In the genomic region with DNA sequence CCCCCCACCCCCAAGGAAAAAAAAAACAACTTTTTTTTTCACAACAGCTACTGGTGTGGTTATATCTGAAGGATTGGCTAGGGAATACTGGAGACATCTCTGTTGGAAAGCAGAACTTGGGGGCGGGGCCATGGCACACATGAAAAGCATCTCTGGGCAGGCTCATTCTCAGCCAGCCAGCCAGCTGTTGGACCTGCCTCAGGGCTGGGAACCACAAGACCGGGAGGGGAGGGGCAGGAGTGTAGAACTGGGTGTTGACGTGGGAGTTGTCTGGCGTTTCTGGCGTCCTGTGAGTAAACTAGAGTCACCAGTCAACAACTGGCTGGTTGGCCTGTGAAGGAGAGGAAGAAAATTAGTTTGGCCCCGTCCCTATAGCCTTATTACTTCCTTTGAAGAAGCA, we compare ENCODE assay signal across 12 mouse cellular contexts. TPM values are rescaled to one million over a fixed set of nuclear protein-coding genes. Genes with fewer than 3 reads are reported as not detected.
DNase-seq lines count a peak whose midpoint lies in the region; ATAC-seq and TF ChIP-seq lines count a peak whose summit lies in the region.
"Had no signal": no experiment of that assay in that cellular context is flagged by ENCODE, and none has a peak within 500 bp of the region (broad histone marks: within the 10 kb centered on the region; RNA-seq: fewer than 3 reads in every experiment).

No protein-coding gene starts in this region.

- H3K79me2 ChIP-seq in liver, adult 2 months (ENCODE audit: control insufficient read depth, insufficient read depth, low read length), result peaks cover 15% of the 10 kb centered on the region

- no peak for TF ChIP-seq POLR2A in liver, adult 2 months (IDR thresholded peaks at IDR 0.05; ENCODE audit: extremely low read depth, insufficient read depth, low read length)

- H3K9ac ChIP-seq in liver, adult 2 months (ENCODE audit: low read depth, low read length), result no peak overlapping the region
- H3K9ac ChIP-seq in liver, embryonic 11.5 days (ENCODE audit: low read depth, low read length), result no peak overlapping the region

- no peak for TF ChIP-seq CTCF in liver, adult 2 months (IDR thresholded peaks at IDR 0.05; ENCODE audit: low read depth, low read length)

- H3K9me3 ChIP-seq in liver, embryonic 11.5 days (ENCODE audit: control insufficient read depth, low read length), result peaks cover 11% of the 10 kb centered on the region

- H3K27ac ChIP-seq in liver, adult 2 months (replicated peaks; ENCODE audit: insufficient read depth, low read depth, low read length), result no peak overlapping the region
- H3K27ac ChIP-seq in liver, embryonic 11.5 days (ENCODE audit: low read depth, low read length), result no peak overlapping the region

- H3K27me3 ChIP-seq in liver, adult 2 months (ENCODE audit: control insufficient read depth, insufficient read depth, low read length), result no peaks in the 10 kb centered on the region
- no peaks in the 10 kb centered on the region for H3K27me3 ChIP-seq in liver, embryonic 11.5 days (replicated peaks; ENCODE audit: control insufficient read depth, insufficient read depth, low read length)

- no peak for ATAC-seq in liver, embryonic 11.5 days (replicated peaks; ENCODE audit: low FRiP score)

- H3K4me2 ChIP-seq in liver, embryonic 11.5 days, result no peak overlapping the region

- WGBS in liver, adult 2 months, result 45% methylated on average over 6 of the region's 6 CpGs
- WGBS in liver, embryonic 11.5 days, result 69% methylated on average over 6 of the region's 6 CpGs

- 0 out of 2 replicates have a peak, but pooled peaks cover 3% of the 10 kb centered on the region for H3K4me1 ChIP-seq in liver, adult 2 months (ENCODE audit: control insufficient read depth, insufficient read depth, low read length)
- H3K4me1 ChIP-seq in liver, embryonic 11.5 days (replicated peaks; ENCODE audit: control insufficient read depth, insufficient read depth, low read length), result peaks cover 9% of the 10 kb centered on the region

- peak; percentile 52 for DNase-seq in adrenal gland, postnatal 10 days
- no peak for DNase-seq in adrenal gland, adult 8-10 months
- peak; percentile 52 for DNase-seq in liver, adult 2 months (ENCODE audit: extremely low read depth, low read depth, low spot score)
- DNase-seq in liver, embryonic 11.5 days (ENCODE audit: low spot score), result no peak
- peak; percentile 64 to 74 for DNase-seq in lung, adult 18-20 months
- peak; percentile 58 to 79 for DNase-seq in urinary bladder, postnatal 36 days (ENCODE audit: low spot score in 2 of 2)
- no peak for DNase-seq in cerebellum, postnatal 4 days (ENCODE audit: low spot score in 2 of 2)
- DNase-seq in right cerebral cortex, postnatal 14 days, result no peak
- DNase-seq: right cerebral cortex, postnatal 4 days had no signal

- no peak overlapping the region for H3K4me3 ChIP-seq in liver, adult 2 months (ENCODE audit: insufficient read depth, low read depth, low read length)
- H3K4me3 ChIP-seq in liver, embryonic 11.5 days (ENCODE audit: low read depth, low read length), result no peak overlapping the region

- peaks cover 21% of the 10 kb centered on the region for H3K36me3 ChIP-seq in liver, adult 2 months (ENCODE audit: control insufficient read depth, insufficient read depth, low read length)
- H3K36me3 ChIP-seq in liver, embryonic 11.5 days (ENCODE audit: control insufficient read depth, insufficient read depth, low read length), result peaks cover 58% of the 10 kb centered on the region

RNA-seq across cellular contexts. Expression of a gene that starts 4.8 kb away (rescaled TPM):
- 1 to 10 TPM in 1 of 2 experiments, under 1 TPM in 1; 0.72 to 1.2 TPM for total RNA-seq in adrenal gland, postnatal 10 days (2021)
- 1 to 10 TPM; 1.0 to 2.9 (median 1.6) TPM for total RNA-seq in adrenal gland, adult 8-10 months (2022)
- 2.3 and 2.5 TPM in 2 replicates for total RNA-seq in liver, adult 2 months (2014; rRNA removed)
- 9.2 and 12.0 TPM in 2 replicates for polyA plus RNA-seq in liver, adult 2 months (2012; rRNA removed)
- polyA plus RNA-seq in liver, embryonic 11.5 days (2014; fragmentation: Nextera tagmentation; extraction: Ambion mirVana), result 0.40 and 0.48 TPM in 2 replicates
- total RNA-seq: megakaryocyte, adult 5-6 weeks had no signal

RNA-seq across cellular contexts. Expression of a gene that starts 9.3 kb away (rescaled TPM):
- total RNA-seq in adrenal gland, postnatal 10 days (2021), result not detected
- under 1 TPM in 1 of 4 experiments, not detected in 3; 0.38 TPM for total RNA-seq in adrenal gland, adult 8-10 months (2022)
- total RNA-seq in liver, adult 2 months (2014; rRNA removed), result not detected in 2 replicates
- polyA plus RNA-seq in liver, adult 2 months (2012; rRNA removed), result not detected in 2 replicates
- polyA plus RNA-seq in liver, embryonic 11.5 days (2014; fragmentation: Nextera tagmentation; extraction: Ambion mirVana), result 0.08 TPM in 1 of 2 replicates, not detected in the other
- total RNA-seq: layer of hippocampus, adult 8-10 months; megakaryocyte, adult 5-6 weeks had no signal
- polyA plus RNA-seq: brain, embryonic 14.5 days had no signal

RNA-seq across cellular contexts. Expression of a gene that starts 9.3 kb away (rescaled TPM):
- total RNA-seq in adrenal gland, postnatal 10 days (2021), result 1 to 10 TPM; 5.4 to 9.5 TPM
- 10 to 100 TPM in 2 of 4 experiments, 1 to 10 TPM in 2; 8.0 to 15.1 (median 9.2) TPM for total RNA-seq in adrenal gland, adult 8-10 months (2022)
- total RNA-seq in liver, adult 2 months (2014; rRNA removed), result 0.65 and 0.94 TPM in 2 replicates
- 2.1 and 2.2 TPM in 2 replicates for polyA plus RNA-seq in liver, adult 2 months (2012; rRNA removed)
- polyA plus RNA-seq in liver, embryonic 11.5 days (2014; fragmentation: Nextera tagmentation; extraction: Ambion mirVana), result 15.2 and 15.9 TPM in 2 replicates

RNA-seq across cellular contexts. Expression of a gene that starts 9.5 kb away (rescaled TPM):
- 100 to 1,000 TPM in 1 of 2 experiments, 10 to 100 TPM in 1; 84.3 to 112 TPM for total RNA-seq in adrenal gland, postnatal 10 days (2021)
- total RNA-seq in adrenal gland, adult 8-10 months (2022), result 10 to 100 TPM; 69.6 to 94.3 (median 79.1) TPM
- total RNA-seq in liver, adult 2 months (2014; rRNA removed), result 261 and 316 TPM in 2 replicates
- 833 and 889 TPM in 2 replicates for polyA plus RNA-seq in liver, adult 2 months (2012; rRNA removed)
- 108 and 110 TPM in 2 replicates for polyA plus RNA-seq in liver, embryonic 11.5 days (2014; fragmentation: Nextera tagmentation; extraction: Ambion mirVana)

RNA-seq across cellular contexts. Expression of a gene that starts 9.9 kb away (rescaled TPM):
- total RNA-seq in adrenal gland, postnatal 10 days (2021), result 10 to 100 TPM; 29.8 to 35.6 TPM
- total RNA-seq in adrenal gland, adult 8-10 months (2022), result 10 to 100 TPM; 34.2 to 46.2 (median 40.2) TPM
- 8.8 and 11.5 TPM in 2 replicates for total RNA-seq in liver, adult 2 months (2014; rRNA removed)
- 6.0 and 7.4 TPM in 2 replicates for polyA plus RNA-seq in liver, adult 2 months (2012; rRNA removed)
- polyA plus RNA-seq in liver, embryonic 11.5 days (2014; fragmentation: Nextera tagmentation; extraction: Ambion mirVana), result 15.1 and 15.8 TPM in 2 replicates

Comparison
In these comparisons a context has a peak if more than half of its experiments do, and no peak if none do; other contexts are left out.
1. DNase-seq: peak in adrenal gland, postnatal 10 days (single experiment), liver, adult 2 months (single experiment), lung, adult 18-20 months (2 of 2) and urinary bladder, postnatal 36 days (2 of 2); none in adrenal gland, adult 8-10 months (single experiment), liver, embryonic 11.5 days (single experiment), cerebellum, postnatal 4 days (0 of 2) and right cerebral cortex, postnatal 14 days (single experiment).